Mouse (Mus musculus) stomach, postnatal 0 days (tissue): Measurements from ENCODE around the gene Zfp169.

Experiments
- CTCF ChIP-seq: IDR thresholded peaks from 2 replicates; pipeline ENCODE4 v1.5.1; 2016; ENCODE audit warnings: antibody characterized with exemption, low read depth, mild to moderate bottlenecking, moderate library complexity
- EP300 ChIP-seq: optimal IDR thresholded peaks from 2 replicates; pipeline ENCODE3; 2016; ENCODE audit warnings: antibody characterized with exemption

DNA sequence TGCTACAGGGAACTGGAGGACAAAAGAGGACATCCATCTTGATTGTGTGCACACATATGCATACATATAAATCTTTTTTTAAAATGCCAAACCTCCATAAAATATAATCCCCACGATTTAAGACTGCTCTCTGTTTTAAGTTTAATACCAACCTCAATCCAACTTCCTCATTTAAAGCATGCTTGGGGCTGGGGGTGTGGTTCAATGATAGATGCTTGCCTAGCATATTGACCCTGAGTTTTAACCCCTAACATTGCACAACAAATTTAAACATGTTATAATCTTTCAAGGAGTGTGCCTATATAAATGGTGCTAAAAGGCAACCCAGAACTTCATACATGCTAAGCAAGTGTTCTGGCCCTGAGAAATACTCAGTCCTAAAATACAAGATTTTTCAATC lies 27.2 kb upstream of the Zfp169 start:
- TF ChIP-seq CTCF (no peak), EP300 (no peak)
